Mouse (Mus musculus): Measurements from ENCODE around the gene Smim14.

The Smim14 gene

DNA sequence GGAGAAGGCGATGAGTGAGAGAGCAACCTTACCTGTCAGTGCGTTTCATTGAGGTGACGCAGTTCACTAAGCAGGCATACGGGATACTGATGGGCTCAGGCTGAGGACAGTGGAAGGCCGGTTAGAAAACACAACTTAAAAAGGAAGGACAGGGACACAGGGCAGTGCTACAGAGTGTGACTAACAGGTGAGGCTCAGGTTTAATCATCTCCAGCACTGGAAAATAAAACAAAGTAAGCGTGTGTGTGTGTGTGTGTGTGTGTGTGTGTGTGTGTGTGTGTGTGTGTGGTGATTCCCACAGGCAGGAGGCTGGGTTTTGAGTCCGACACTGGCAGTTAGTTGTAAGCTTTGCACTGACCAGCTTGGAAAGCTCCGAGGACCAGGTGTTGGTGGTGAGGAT is 114.2 kb downstream of the Smim14 start:
- ATAC-seq (ENCODE audit: insufficient number of reproducible peaks, low FRiP score, low TSS enrichment), result no peak

- ATAC-seq (ENCODE audit: insufficient number of reproducible peaks, low FRiP score, low TSS enrichment), result no peak
These were observed 116.2 kb downstream of the Smim14 start for GRCm38 (mm10) chr5:65420822-65421221.

DNA sequence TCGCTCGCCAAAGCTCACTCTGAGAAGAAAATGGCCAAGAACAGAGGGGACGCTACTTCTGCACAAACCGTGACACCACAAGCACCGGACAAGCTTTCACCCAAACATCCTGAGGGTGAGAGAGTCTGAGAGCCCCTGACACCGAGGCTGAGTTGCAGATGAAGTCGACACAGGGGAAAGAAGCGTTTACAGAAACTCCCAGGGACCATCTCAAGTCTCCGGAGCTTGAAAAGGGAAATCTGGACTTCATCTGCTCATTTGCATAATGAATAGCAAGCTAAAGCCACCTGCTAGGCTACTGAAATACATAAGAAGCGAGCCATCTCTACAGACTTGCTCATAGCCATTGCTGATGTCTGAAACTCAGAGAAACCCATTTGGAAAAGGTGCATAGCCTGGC is 117.8 kb downstream of the Smim14 start:
- ATAC-seq (ENCODE audit: insufficient number of reproducible peaks, low FRiP score, low TSS enrichment), result no peak

DNA sequence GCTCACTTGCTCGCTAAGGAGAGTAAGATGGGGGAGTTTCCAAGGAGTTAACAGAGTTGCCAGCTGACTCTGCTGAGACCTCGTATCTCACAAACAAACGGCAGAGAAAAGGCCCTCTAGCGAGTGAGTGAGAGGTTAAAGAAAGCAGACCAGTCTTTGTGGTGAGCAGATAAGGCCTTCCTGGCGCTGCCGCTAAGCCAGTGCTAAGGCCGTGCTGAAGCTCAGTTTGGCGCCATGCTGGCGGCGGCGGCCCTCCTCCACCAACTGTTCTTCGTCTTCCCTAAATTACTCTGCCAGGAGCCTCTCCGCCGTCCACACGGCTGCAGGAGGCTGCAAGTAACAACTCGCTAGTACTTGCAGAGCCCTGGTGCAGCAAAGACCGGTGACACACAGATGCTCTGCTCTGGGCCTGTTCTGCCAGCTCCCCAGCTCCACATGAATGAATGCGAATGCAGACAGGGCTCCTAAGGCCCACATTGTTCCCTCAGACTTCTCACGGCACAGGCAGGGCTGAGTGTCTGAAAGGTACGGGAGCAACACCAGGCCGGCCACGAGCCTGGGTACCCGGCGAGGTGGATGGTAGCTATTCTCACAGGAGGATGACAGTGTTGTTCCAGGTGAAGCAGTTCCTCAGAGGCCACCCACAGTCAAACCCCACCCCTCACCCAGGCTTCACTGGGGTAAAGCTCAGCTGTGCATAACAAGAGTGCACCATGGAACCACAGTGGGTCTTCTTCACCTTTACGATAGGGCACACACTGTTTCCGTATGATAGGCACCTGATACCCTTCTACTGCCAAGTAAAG is 121.1 kb downstream of the Smim14 start:
- peak; percentile 36; the same call in 1 of the 2 replicates for ATAC-seq (ENCODE audit: insufficient number of reproducible peaks, low FRiP score, low TSS enrichment)

- ATAC-seq (ENCODE audit: insufficient number of reproducible peaks, low FRiP score, low TSS enrichment), result no peak
These were observed 129.0 kb downstream of the Smim14 start for GRCm38 (mm10) chr5:65407989-65408388.

DNA sequence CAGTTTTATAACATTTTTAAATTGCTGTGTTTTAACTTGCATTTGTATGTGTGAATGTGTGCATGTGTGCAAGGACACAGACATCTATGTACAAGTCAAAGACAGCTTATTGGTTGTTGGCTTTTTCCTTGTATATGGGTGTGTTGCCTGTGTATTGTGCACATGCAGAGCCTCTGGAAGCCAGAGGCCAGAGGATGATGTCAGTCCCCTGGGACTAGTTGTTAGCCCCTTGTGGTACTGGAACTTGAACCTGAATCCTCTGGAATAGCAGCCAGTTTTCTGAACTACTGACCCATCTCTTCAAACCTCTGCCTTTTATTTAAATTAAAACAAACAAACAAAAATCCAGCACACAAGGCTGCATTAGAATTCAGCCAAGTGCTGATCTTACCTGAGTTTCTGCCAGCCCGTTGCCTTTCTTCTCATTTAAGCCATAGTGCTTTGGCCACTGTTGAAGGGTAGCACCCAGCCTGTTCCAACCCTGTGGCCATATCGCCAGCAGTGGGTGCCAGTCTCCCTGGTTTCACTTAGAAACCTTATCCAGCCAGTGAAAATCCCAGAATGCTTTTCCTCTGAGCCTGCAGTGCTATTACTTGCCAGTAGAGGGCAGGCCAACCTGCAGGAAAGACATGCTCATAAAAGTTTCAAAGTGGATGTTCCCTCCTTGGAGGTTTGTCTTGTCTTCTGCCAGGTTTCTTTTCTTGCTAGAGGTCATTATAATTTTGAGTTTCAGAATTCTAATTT is 135.6 kb downstream of the Smim14 start:
- peak; percentile 93 for ATAC-seq (ENCODE audit: insufficient number of reproducible peaks, low FRiP score, low TSS enrichment)

Data from cerebellum, adult (tissue).